Mouse (Mus musculus) ES-Bruce4 (cell line): Measurements from ENCODE around the gene Slc9a3. TPM values are rescaled to one million over a fixed set of nuclear protein-coding genes. Genes with fewer than 3 reads are reported as not detected.

Experiments
- H3K27ac ChIP-seq: 2 replicates; pipeline ENCODE4 v1.5.1; 2012; ENCODE audit warnings: low read length, inconsistent platforms; ENCODE audit not compliant: insufficient read depth
- H3K27me3 ChIP-seq: 2 replicates; pipeline ENCODE4 v1.6.1; 2012; ENCODE audit warnings: mild to moderate bottlenecking, low read length, inconsistent platforms; ENCODE audit not compliant: control insufficient read depth, poor library complexity, insufficient read depth, severe bottlenecking
- H3K36me3 ChIP-seq: 2 replicates; pipeline ENCODE4 v1.6.1; 2012; ENCODE audit warnings: inconsistent platforms, mild to moderate bottlenecking, low read length, moderate library complexity; ENCODE audit not compliant: control insufficient read depth, poor library complexity, insufficient read depth, severe bottlenecking
- H3K4me1 ChIP-seq: one replicate; pipeline ENCODE4 v1.8.1; 2011; ENCODE audit warnings: low read length; ENCODE audit not compliant: control insufficient read depth, insufficient read depth
- H3K4me3 ChIP-seq: 2 replicates; pipeline ENCODE4 v1.5.1; 2011; ENCODE audit warnings: low read depth, mild to moderate bottlenecking, low read length
- H3K9ac ChIP-seq: 2 replicates; pipeline ENCODE4 v1.6.1; 2012; ENCODE audit warnings: low read depth, mild to moderate bottlenecking, inconsistent platforms; ENCODE audit not compliant: poor library complexity, severe bottlenecking
- H3K9me3 ChIP-seq: replicated peaks from 2 replicates; pipeline ENCODE4 v1.6.1; 2012; ENCODE audit warnings: mild to moderate bottlenecking, low read length, inconsistent platforms; ENCODE audit not compliant: control insufficient read depth, poor library complexity, insufficient read depth, severe bottlenecking
- CTCF ChIP-seq: IDR thresholded peaks from one replicate; pipeline ENCODE4 v1.8.1; 2011; ENCODE audit warnings: low read depth, low read length
- EP300 ChIP-seq: IDR thresholded peaks from 2 replicates; pipeline ENCODE4 v1.6.1; 2011; ENCODE audit warnings: low read depth, low read length; ENCODE audit not compliant: insufficient read depth
- POLR2A ChIP-seq: IDR thresholded peaks from one replicate; pipeline ENCODE4 v1.8.1; 2011; ENCODE audit warnings: low read length; ENCODE audit not compliant: insufficient read depth
- polyA plus RNA-seq: library from polyadenylated mRNA; stranded (reverse); fragments of >200 nt; gene quantifications from 2 replicates; pipeline ENCODE4 v1.2.4, GENCODE M21; 2011; ENCODE audit warnings: low read depth; ENCODE audit not compliant: missing spikeins, insufficient read depth, insufficient read length

The Slc9a3 gene
- polyA plus RNA-seq: not detected in 2 replicates

- Histone ChIP-seq H3K4me3 (peak within 1 kb of the TSS; percentile 24), H3K27ac (no peak within 1 kb of the TSS), H3K9ac (no peak within 1 kb of the TSS), H3K9me3 (no peaks in the 10 kb centered on the region), H3K27me3 (no peaks in the 10 kb centered on the region; the same call in 1 of the 2 replicates), H3K36me3 (no peaks in the 10 kb centered on the region), H3K4me1 (no peaks in the 10 kb centered on the region)
- no peak for TF ChIP-seq POLR2A
- no peak for TF ChIP-seq CTCF
- TF ChIP-seq EP300: no peak
Observed at GRCm38 (mm10) chr13:74121141-74121602, at the start of gene Slc9a3. Gene Slc9a3, plus strand, starts transcription at chr13:74121457.

DNA sequence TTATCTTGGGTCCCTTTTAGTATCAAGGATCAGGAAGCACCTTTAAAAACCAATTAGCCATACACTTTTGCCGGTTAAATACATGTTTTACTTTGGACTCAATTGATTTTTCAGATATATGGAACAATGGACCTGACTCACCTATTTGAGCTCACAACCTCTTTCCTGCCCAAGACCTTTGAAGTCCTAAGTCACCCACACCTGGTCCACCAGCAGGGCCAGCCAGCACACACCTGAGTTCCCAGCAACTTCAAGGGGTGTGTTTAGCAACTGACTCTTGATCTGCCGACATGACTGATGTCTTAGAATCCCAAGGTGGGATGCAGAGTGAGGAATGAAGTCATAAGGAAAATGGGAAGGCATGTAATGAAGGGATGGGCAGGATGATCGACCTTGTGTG is 49.5 kb upstream of the Slc9a3 start:
- H3K9me3 ChIP-seq: no peaks in the 10 kb centered on the region
- H3K27ac ChIP-seq: no peak overlapping the region
- no peaks in the 10 kb centered on the region for H3K36me3 ChIP-seq
- no peak overlapping the region for H3K4me3 ChIP-seq
- TF ChIP-seq EP300 (no peak), CTCF (no peak), POLR2A (no peak)
- no peaks in the 10 kb centered on the region for H3K4me1 ChIP-seq
- no peaks in the 10 kb centered on the region; the same call in 1 of the 2 replicates for H3K27me3 ChIP-seq
- H3K9ac ChIP-seq: no peak overlapping the region

DNA sequence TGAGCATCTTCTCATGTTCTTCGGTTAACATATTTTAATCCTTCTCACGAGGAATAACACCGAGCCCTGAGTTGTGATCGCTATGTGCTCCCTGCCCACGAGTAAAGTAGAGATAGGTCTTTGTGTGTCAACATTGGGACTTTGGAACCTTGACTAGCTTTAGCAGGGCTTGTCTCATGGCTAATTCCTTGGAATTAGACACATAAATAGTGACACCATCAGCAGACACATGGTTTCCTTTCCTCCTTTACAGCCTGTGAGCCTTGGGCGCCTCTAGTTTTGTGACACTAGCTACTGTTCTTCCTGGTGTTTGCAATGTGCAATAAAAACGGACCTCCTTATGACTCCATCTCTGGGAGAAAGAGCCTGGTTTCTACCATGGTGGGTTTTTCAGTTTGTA is 47.9 kb upstream of the Slc9a3 start:
- no peak overlapping the region for H3K9ac ChIP-seq
- no peaks in the 10 kb centered on the region for H3K36me3 ChIP-seq
- H3K9me3 ChIP-seq: no peaks in the 10 kb centered on the region
- no peaks in the 10 kb centered on the region for H3K4me1 ChIP-seq
- H3K27me3 ChIP-seq: no peaks in the 10 kb centered on the region; the same call in 1 of the 2 replicates
- H3K4me3 ChIP-seq: no peak overlapping the region
- TF ChIP-seq CTCF: no peak
- H3K27ac ChIP-seq: no peak overlapping the region

DNA sequence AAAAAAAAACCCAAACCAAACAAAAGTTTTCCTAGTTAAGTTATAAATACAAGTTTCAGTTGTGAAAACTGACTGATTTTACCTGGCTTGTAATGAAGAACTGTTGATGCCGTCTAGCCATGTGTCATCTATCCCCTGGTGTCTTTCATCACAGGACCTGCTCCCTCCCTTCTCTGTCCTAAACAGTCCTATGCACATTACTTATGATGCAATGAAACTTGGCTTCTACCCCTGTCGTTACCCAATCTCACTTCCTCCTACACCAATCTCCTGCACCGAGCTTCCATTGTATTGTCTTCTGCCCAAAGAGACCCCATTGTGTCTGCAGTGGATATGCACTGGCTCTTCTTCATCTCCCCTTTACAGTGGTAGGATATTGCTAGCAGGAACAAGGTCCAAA is 31.0 kb upstream of the Slc9a3 start:
- no peaks in the 10 kb centered on the region for H3K9me3 ChIP-seq

GRCm38 (mm10) chr13:74095936-74096335 is 25.3 kb upstream of the Slc9a3 start:
- H3K27me3 ChIP-seq: 0 out of 2 replicates have a peak, but pooled peaks cover 2% of the 10 kb centered on the region
- no peak for TF ChIP-seq EP300
- TF ChIP-seq POLR2A: no peak
- TF ChIP-seq CTCF: no peak
- H3K9ac ChIP-seq: no peak overlapping the region

More for the DNA sequence above, 31.0 kb upstream of the Slc9a3 start:
- no peak overlapping the region for H3K9ac ChIP-seq
- no peak overlapping the region for H3K27ac ChIP-seq
- no peaks in the 10 kb centered on the region for H3K36me3 ChIP-seq
- peaks cover 2% of the 10 kb centered on the region; the same call in 1 of the 2 replicates for H3K27me3 ChIP-seq
- no peak overlapping the region for H3K4me3 ChIP-seq
- no peak for TF ChIP-seq CTCF
- no peak for TF ChIP-seq EP300
- no peak for TF ChIP-seq POLR2A
- H3K4me1 ChIP-seq: no peaks in the 10 kb centered on the region

DNA sequence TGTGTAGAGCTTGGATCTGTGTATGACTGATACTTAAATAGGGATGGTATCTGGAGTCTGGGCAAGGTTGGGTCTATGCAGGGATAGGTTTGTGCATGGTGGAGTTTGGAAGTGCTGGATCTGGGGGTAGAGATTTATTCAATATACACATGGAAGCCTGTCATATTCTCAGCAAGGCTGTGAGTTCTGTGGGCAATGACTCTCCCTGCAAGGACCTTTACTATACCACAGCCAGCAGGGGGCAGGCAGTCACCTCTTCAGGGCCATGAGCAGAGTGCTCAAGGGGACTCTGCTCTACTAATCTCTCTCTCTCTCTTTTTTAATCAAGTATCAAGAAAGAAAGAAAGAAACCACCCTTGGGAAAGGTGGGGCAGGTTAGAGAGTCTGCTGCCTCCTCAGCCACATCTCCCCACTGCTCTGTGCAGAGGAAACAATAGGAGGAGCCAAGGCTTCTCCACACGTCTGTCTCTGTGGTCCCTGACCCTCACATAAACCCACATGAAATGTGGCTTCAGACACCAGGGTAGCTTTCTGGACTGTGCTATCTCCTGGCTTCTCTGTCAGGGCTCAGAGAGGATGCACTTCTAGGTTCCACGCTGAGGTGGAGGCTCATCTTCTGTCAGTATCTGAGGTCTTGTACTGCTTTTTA is 24.4 kb upstream of the Slc9a3 start:
- no peaks in the 10 kb centered on the region for H3K4me1 ChIP-seq
- H3K27me3 ChIP-seq: no peaks in the 10 kb centered on the region
- no peak overlapping the region for H3K4me3 ChIP-seq
- H3K9ac ChIP-seq: no peak overlapping the region
- no peaks in the 10 kb centered on the region for H3K36me3 ChIP-seq
- peak; percentile 77 for TF ChIP-seq CTCF
- no peak for TF ChIP-seq EP300
- no peaks in the 10 kb centered on the region for H3K9me3 ChIP-seq
- H3K27ac ChIP-seq: no peak overlapping the region

More at GRCm38 (mm10) chr13:74095936-74096335, 25.3 kb upstream of the Slc9a3 start:
- H3K36me3 ChIP-seq: no peaks in the 10 kb centered on the region
- no peaks in the 10 kb centered on the region for H3K9me3 ChIP-seq
- no peak overlapping the region for H3K4me3 ChIP-seq
- no peaks in the 10 kb centered on the region for H3K4me1 ChIP-seq
- no peak overlapping the region for H3K27ac ChIP-seq
